Mouse (Mus musculus) embryonic facial prominence, embryonic 13.5 days (tissue): Measurements from ENCODE around the gene Bahcc1. TPM values are rescaled to one million over a fixed set of nuclear protein-coding genes. Genes with fewer than 3 reads are reported as not detected.

Source experiments
- ATAC-seq: fragments of 200-750 bp; cut with Nextera tagmentation; 2 replicates; pipeline ENCODE4 v1.8.0; 2017; ENCODE audit warnings: low read depth; ENCODE audit not compliant: insufficient number of reproducible peaks, insufficient read depth, low FRiP score, low TSS enrichment
- H3K27ac ChIP-seq: fragments of 300-500 bp; sonication (generic); 2 replicates; pipeline ENCODE4 v1.5.1; 2015; ENCODE audit warnings: moderate library complexity, mild to moderate bottlenecking, inconsistent platforms
- H3K27me3 ChIP-seq: fragments of 300-500 bp; sonication (generic); 2 replicates; pipeline ENCODE4 v1.6.1; 2015; ENCODE audit warnings: mild to moderate bottlenecking, inconsistent platforms
- H3K36me3 ChIP-seq: fragments of 300-500 bp; sonication (generic); 2 replicates; pipeline ENCODE4 v1.6.1; 2015; ENCODE audit warnings: mild to moderate bottlenecking, inconsistent platforms
- H3K4me1 ChIP-seq: fragments of 300-500 bp; sonication (generic); 2 replicates; pipeline ENCODE4 v1.6.1; 2015; ENCODE audit warnings: inconsistent platforms
- H3K4me2 ChIP-seq: fragments of 300-500 bp; sonication (generic); 2 replicates; pipeline ENCODE4 v1.6.1; 2015; ENCODE audit warnings: moderate library complexity, mild to moderate bottlenecking, inconsistent platforms
- H3K4me3 ChIP-seq: fragments of 300-500 bp; sonication (generic); 2 replicates; pipeline ENCODE4 v1.5.1; 2015; ENCODE audit warnings: mild to moderate bottlenecking, inconsistent platforms
- H3K9ac ChIP-seq: fragments of 300-500 bp; sonication (generic); 2 replicates; pipeline ENCODE4 v1.6.1; 2015; ENCODE audit warnings: mild to moderate bottlenecking, inconsistent platforms
- H3K9me3 ChIP-seq: fragments of 300-500 bp; sonication (generic); 2 replicates; pipeline ENCODE4 v1.6.1; 2016; ENCODE audit warnings: inconsistent platforms
- WGBS: fragments of 180-500 bp; shearing (Covaris S2); methylation state at CpG from one replicate; pipeline ENCODE4 v1.1.7; 2015; ENCODE audit warnings: mixed read lengths; 5-methylcytosine and 5-hydroxymethylcytosine counted together
- polyA plus RNA-seq: library from polyadenylated mRNA; unstranded; fragments of >200 nt; fragmentation: Nextera tagmentation; extraction: Ambion mirVana; gene quantifications from 2 replicates; pipeline ENCODE4 v1.2.1, GENCODE M21; 2015

Gene Bahcc1
- polyA plus RNA-seq = 13.1 and 13.9 TPM in 2 replicates

DNA sequence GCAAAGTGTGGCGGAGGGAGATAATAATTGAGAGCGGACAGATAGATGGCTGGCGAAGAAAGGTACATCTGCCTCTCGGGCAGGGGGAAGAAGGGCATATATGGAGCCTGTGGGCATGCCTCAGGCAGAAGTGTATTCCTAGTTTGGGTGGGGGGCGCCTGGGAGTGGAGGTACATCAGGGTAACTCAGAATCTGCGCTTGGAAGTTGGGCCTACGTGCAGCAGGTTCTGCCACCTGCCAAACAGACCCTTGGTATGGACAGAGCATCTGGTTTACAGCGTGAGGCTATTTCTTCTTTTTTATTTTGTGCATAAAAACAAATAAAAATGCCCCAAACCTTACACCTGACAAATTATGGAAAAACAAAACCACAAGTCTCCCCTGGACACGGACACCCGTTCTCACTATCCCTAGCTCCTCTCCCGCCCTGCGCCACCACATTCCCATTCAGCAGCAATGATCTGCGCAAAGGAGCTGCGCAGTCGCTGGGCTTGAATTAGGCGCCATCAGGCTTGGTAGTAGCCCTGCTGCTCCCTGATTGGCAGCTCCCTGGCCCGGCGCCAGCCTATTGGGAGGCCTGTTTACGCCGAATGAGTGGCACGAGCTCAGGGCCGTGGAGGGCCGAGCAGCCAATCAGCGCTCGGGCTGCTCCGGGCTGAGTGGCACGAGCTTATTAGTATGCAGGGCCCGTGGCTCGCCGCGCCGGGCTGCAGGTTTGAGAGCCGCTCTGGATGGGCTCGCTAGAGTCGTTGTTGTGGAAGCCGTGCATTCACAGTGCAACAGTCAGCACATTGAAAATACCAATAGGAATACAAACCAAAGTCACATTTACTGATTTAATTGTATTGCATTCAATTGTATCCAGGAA lies at the start of gene Bahcc1:
Bahcc1 (plus strand) TSS at position 718 of the 868 bp plus-strand sequence.
- Histone ChIP-seq H3K9me3 (no peaks in the 10 kb centered on the region), H3K9ac (peak within 1 kb of the TSS; percentile 100), H3K4me2 (peak within 1 kb of the TSS; percentile 99), H3K4me3 (peak within 1 kb of the TSS; percentile 91), H3K27me3 (no peaks in the 10 kb centered on the region), H3K36me3 (0 out of 2 replicates have a peak, but pooled peaks cover 7% of the 10 kb centered on the region), H3K27ac (peak within 1 kb of the TSS; percentile 95), H3K4me1 (peaks cover 43% of the 10 kb centered on the region)
- ATAC-seq = peak; percentile 89
- WGBS = 1% methylated on average over 36 of the region's 36 CpGs

DNA sequence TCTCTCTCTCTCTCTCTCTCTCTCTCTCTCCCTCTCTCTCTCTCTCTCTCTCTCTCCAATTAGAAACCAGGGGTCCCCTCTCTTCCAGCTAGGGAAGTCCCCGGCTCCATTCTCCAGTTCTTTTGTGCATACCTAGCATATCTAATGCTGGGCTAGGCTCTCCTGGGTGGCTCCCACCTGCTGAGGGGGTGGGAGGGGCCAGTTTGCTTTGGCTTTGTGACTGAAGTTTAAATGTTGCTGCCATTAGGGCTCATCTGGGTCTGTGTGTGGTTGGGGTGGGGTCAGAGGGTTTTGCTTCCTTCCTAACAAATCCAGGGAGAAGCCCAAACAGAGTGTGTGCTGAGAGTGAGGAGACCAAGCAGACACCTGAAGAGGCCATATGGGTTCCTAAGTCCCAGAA lies 49.6 kb upstream of the Bahcc1 start:
- Histone ChIP-seq H3K4me2 (peak overlapping the region; percentile 96), H3K9me3 (no peaks in the 10 kb centered on the region), H3K36me3 (peaks cover 5% of the 10 kb centered on the region; the same call in 1 of the 2 replicates), H3K27me3 (no peaks in the 10 kb centered on the region), H3K27ac (peak overlapping the region; percentile 97), H3K4me3 (no peak overlapping the region), H3K4me1 (peaks cover 55% of the 10 kb centered on the region), H3K9ac (peak overlapping the region; percentile 98; the same call in 1 of the 2 replicates)
- no peak for ATAC-seq
- WGBS = 30% methylated on average over 1 of the region's 1 CpGs

DNA sequence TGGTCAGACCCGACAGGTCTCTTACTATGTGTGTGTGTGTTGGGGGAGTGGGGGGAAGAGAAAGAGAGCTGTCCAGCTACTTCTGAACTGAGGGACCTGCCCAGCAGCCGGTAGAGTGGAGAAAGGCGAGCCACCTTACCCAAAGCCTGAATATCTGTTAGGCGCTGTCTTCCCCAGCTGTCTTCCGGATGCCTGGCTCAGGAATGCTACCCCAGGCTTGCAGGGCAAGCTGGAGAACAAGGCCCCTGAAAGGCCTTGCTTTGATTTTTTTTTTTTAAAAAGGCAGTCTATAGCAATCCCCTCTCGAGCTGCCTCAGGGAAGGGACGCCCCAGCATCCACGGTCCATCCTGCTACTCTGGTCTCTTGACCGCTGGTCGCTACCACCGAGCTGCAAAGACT lies 49.0 kb upstream of the Bahcc1 start:
- Histone ChIP-seq H3K27ac (peak overlapping the region; percentile 97), H3K27me3 (no peaks in the 10 kb centered on the region), H3K4me3 (no peak overlapping the region), H3K9ac (peak overlapping the region; percentile 98), H3K9me3 (no peaks in the 10 kb centered on the region), H3K4me1 (peaks cover 55% of the 10 kb centered on the region), H3K4me2 (peak overlapping the region; percentile 96), H3K36me3 (peaks cover 5% of the 10 kb centered on the region; the same call in 1 of the 2 replicates)
- 14% methylated on average over 11 of the region's 11 CpGs for whole genome bisulfite sequencing
- ATAC-seq = no peak

DNA sequence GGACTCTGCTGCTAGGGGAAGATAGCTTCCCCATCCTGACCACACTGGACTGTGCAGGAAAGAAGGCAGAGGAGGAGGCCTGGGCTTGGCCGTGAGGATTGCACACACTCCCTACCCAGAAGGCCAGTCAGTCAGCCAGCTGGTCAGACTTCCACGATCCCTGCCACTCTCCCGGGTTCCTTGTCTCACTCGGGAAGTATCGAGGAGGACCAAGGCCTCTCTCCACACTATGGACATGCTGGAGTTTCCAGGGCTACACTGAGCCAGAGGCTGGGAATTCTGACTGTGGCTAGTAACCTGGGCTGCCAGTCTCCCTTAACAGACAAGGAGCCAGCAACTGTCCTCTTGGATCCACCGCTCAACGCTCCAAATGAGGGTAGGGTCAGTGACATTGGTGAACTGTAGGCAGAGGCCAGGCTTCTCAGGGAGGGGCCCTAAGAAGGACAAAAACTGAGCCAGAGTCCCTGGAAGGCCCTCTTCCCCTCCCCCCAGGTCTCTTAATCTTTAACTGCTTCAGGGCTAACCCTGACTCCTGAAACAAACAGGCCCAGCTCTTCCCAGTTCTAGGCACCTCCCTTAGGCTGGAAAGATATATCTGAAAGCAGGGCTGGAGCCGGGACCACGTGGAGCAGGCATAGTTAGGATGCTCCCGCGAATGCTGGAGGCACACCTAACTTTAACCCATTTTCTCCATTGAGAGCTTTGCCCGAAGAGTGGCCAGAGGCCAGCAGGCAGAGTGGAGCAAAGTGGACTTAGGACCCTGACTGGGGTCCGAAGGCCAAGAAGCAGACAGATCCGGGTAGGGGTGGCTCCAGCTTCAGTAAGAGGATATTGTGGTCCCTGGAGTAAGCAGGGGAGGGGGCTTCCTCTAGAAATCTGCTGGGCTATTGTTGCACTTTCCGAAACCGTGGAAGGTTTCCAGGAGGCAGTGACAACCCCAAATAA lies 48.1 kb upstream of the Bahcc1 start:
- H3K9ac ChIP-seq = peak overlapping the region; percentile 98
- H3K27me3 ChIP-seq = no peaks in the 10 kb centered on the region
- no peaks in the 10 kb centered on the region for H3K9me3 ChIP-seq
- H3K27ac ChIP-seq = peak overlapping the region; percentile 97
- peak overlapping the region; percentile 96 for H3K4me2 ChIP-seq
- peaks cover 5% of the 10 kb centered on the region; the same call in 1 of the 2 replicates for H3K36me3 ChIP-seq
- WGBS = 8% methylated on average over 16 of the region's 16 CpGs
- H3K4me1 ChIP-seq = peaks cover 52% of the 10 kb centered on the region
- peak overlapping the region; percentile 86 for H3K4me3 ChIP-seq
- ATAC-seq = no peak

DNA sequence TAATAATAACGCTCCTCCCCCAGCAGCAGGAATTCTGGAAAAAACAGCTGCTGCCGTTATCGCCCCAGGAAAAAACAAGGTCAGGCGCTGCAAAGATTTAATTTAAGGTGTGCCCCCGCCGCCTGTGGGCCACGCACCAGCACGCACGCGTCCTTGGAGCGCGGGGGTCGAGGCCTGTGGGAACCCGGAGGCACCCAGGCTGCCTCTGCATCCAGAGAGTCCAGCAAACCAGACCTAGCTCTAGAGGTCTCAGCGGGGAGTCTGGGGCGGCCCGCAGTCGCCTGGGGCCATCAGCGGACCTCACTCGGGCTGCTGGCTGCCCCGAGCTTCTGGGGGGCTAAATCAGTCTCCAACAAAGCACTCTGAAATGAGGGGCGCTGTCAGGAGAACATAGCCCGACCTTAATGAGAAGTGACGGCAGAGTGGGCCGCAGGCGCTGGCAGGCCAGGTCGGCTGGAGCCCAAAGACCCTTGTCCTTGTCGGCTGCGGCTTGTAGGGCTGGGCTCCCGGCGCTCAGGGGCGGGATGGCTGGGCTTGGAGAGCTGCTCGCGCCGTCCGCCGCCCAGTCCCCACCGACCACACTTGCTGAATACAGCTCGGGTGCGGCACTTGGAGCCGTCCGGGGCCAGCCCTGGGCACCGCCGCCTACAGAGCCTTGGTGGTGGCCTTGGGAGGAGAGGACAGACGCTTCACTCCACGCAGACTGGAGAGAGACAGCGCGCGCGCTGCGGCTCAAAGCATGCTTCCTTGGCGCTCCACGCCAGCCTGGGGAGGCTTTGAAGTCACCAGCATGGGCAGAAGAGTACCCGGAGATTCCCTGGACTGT lies 47.2 kb upstream of the Bahcc1 start:
- no peak for ATAC-seq

DNA sequence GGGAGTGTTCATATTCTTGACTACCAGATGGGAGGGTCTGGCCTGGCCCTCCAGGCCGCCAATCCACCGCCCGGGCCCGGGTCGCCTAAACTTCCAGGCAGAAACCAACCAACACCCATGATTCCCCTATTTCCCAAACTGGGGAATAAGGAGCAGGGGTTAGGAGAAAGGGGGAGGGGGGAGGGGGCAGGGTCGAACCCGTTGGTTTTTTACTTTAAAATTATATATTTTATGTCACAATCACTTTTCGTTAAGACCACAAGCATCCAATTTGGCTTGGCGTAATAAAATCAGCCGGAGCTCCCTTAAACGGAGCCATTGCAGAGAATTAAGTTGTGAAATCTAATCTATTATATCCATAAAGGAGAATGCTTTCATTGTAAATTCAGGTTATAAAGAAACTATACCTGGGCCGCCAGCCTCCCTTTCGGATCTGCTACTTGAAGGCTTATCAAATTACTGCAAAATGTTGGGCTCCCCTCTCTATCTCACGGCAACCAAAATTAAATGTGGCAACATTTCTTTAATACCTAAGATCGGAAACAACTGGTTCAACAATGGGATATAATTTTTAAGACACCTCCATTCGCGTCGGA lies 46.5 kb upstream of the Bahcc1 start:
- Histone ChIP-seq H3K4me3 (peak overlapping the region; percentile 86), H3K27me3 (no peaks in the 10 kb centered on the region), H3K4me1 (peaks cover 62% of the 10 kb centered on the region), H3K4me2 (peak overlapping the region; percentile 96), H3K27ac (peak overlapping the region; percentile 97), H3K9me3 (no peaks in the 10 kb centered on the region), H3K9ac (peak overlapping the region; percentile 98), H3K36me3 (peaks cover 5% of the 10 kb centered on the region; the same call in 1 of the 2 replicates)
- 3% methylated on average over 18 of the region's 18 CpGs for WGBS
- no peak for ATAC-seq

More for the DNA sequence above, 47.2 kb upstream of the Bahcc1 start:
- Histone ChIP-seq H3K36me3 (peaks cover 5% of the 10 kb centered on the region; the same call in 1 of the 2 replicates), H3K27me3 (no peaks in the 10 kb centered on the region), H3K4me2 (peak overlapping the region; percentile 96), H3K9me3 (no peaks in the 10 kb centered on the region), H3K9ac (peak overlapping the region; percentile 98), H3K27ac (peak overlapping the region; percentile 97), H3K4me3 (peak overlapping the region; percentile 86), H3K4me1 (peaks cover 55% of the 10 kb centered on the region)
- 2% methylated on average over 54 of the region's 54 CpGs for WGBS

DNA sequence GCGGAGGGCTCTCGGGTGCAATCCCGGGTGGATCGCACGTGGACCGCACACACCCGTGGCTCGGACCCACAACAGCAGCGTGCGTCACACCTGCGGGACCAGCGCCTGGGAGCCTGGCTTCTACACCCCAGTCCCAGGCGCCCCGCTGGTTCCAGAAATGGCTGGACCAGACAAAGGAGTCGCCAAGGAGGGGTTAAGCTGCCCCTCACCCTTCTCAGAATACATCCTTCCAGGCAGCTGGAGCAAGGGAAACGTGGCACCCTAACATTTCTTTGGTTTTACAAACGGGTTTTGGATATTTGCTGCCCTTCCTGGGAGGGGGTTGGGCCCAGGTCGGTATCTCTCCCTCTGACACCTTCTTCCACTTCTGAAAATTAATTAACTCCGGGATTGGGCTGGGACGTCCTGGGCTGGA lies 45.9 kb upstream of the Bahcc1 start:
- H3K36me3 ChIP-seq = peaks cover 5% of the 10 kb centered on the region; the same call in 1 of the 2 replicates
- H3K9ac ChIP-seq = peak overlapping the region; percentile 98
- no peaks in the 10 kb centered on the region for H3K27me3 ChIP-seq
- H3K27ac ChIP-seq = peak overlapping the region; percentile 97
- ATAC-seq = no peak
- H3K9me3 ChIP-seq = no peaks in the 10 kb centered on the region
- H3K4me3 ChIP-seq = peak overlapping the region; percentile 86
- 1% methylated on average over 20 of the region's 20 CpGs for WGBS
- H3K4me1 ChIP-seq = peaks cover 66% of the 10 kb centered on the region
- peak overlapping the region; percentile 96 for H3K4me2 ChIP-seq

DNA sequence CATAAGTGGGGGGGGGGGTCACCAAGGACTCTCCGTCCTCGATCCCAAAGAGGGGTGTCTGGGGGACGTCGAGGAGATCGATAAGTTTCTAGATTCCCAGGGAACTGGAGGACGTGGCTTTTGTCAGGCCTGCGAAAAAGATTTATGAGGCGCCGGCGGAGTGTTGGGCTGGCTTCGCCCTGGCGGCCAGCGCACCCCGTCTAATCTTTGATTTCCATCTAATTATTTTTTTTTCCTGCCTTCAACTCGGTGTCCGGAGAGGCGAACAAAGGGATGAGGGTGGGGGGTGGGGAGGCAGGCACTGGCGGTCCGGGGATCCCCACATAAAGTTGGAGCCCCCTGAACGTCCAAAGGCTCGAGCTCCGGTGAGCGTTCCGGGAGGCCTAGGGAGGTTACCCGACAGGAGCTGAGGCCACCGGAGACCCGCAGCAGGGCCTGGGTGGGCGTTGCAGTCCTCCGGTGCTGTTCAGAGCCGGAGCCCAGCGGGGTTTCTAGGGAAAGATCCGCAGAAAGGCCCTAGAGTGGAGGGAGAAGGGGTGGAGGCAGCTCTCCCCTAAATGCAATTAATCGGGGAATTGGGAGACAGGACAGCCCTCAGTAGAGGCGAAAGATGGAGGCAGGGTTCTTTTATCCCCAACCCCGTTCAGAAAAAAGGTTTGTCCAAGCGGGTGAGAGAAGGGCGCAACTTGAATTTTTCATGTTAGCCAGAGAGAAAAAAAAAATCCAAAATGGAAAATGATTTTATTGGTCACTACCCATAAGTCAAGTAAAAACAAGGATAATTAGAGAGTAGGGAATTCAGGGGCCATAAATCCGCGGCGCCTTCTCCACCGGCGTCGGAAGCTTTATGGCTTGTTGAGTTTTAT lies 45.3 kb upstream of the Bahcc1 start:
- Histone ChIP-seq H3K4me2 (peak overlapping the region; percentile 96), H3K9me3 (no peaks in the 10 kb centered on the region), H3K27ac (peak overlapping the region; percentile 97), H3K4me1 (peaks cover 65% of the 10 kb centered on the region), H3K4me3 (peak overlapping the region; percentile 86), H3K27me3 (no peaks in the 10 kb centered on the region), H3K36me3 (peaks cover 5% of the 10 kb centered on the region; the same call in 1 of the 2 replicates), H3K9ac (peak overlapping the region; percentile 98)
- ATAC-seq = no peak
- under 1% methylated on average over 43 of the region's 43 CpGs for WGBS

DNA sequence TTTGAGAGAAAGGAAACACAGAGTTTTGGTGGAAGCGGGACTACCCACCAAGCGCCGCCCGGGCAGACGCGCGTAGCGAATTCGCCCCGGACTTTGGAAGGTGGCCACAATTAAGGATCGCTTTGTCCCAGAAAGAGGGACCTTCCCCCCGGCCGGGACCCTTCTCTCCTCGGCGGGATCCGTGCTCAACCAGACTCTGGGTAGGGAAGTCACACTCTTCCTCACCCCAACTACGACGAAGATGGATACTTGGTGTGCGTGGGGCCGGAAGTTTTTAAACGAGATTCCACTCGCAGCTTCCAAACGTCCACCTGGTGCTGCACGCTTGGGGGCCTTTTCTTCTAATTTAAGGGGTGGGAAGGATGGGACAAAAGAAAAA lies 44.7 kb upstream of the Bahcc1 start:
- Histone ChIP-seq H3K36me3 (peaks cover 5% of the 10 kb centered on the region; the same call in 1 of the 2 replicates), H3K27ac (peak overlapping the region; percentile 97), H3K9ac (peak overlapping the region; percentile 98), H3K4me1 (peaks cover 60% of the 10 kb centered on the region), H3K4me2 (peak overlapping the region; percentile 96), H3K4me3 (peak overlapping the region; percentile 86), H3K27me3 (no peaks in the 10 kb centered on the region), H3K9me3 (no peaks in the 10 kb centered on the region)
- no peak for ATAC-seq
- under 1% methylated on average over 24 of the region's 24 CpGs for WGBS
